Mouse (Mus musculus): Measurements from ENCODE around the gene Ruvbl2.

GRCm38 (mm10) chr7:45372371-45372770, 65.5 kb downstream of the Ruvbl2 start:
- TF ChIP-seq CTCF (IDR thresholded peaks at IDR 0.05; ENCODE audit: borderline replicate concordance, extremely low read depth, insufficient read depth, insufficient read length) (no peak), POLR2A (IDR thresholded peaks at IDR 0.05; ENCODE audit: borderline replicate concordance, extremely low read depth, insufficient read depth, insufficient read length, poor library complexity, severe bottlenecking) (no peak)
